Mouse (Mus musculus) gastrocnemius, adult 2 months (tissue): Measurements from ENCODE around the gene Ndufs5. TPM values are rescaled to one million over a fixed set of nuclear protein-coding genes. Genes with fewer than 3 reads are reported as not detected.
A peak's percentile ranks its signal among the peaks of the same experiment; 100 is the strongest.

Experiments used
- DNase-seq: peaks from one replicate; pipeline ENCODE4 v3.0.0; 2022
- H3K27ac ChIP-seq: fragments of 200-600 bp; 2 replicates; pipeline ENCODE4 v1.8.1; 2022; ENCODE audit warnings: mild to moderate bottlenecking
- H3K4me3 ChIP-seq: fragments of 200-600 bp; 2 replicates; pipeline ENCODE4 v1.8.1; 2022; ENCODE audit warnings: mild to moderate bottlenecking, moderate library complexity
- CTCF ChIP-seq: fragments of 200-600 bp; IDR thresholded peaks from 2 replicates; pipeline ENCODE4 v1.8.1; 2022; ENCODE audit warnings: antibody characterized with exemption, mild to moderate bottlenecking, moderate library complexity
- intact Hi-C: fragments of 180-260 bp; cut with DNase I; formaldehyde crosslinking; loops from one replicate; pipeline ENCODE4 v1.15.1; 2025
- total RNA-seq, 2 experiments: library from RNA; stranded (reverse); gene quantifications; 2 replicates each; pipeline ENCODE4 v1.2.3; 2021

The Ndufs5 gene
- total RNA-seq, 2 experiments from 2014 or later = 242 to 305 TPM

GRCm38 (mm10) chr4:123664021-123664950 lies 53.7 kb downstream of the Ndufs5 start:
- intact Hi-C loops = loop anchor here (2.0 kb wide), 1 partner anchor 31 kb away; no protein-coding TSS in a partner anchor
- H3K27ac ChIP-seq = peak overlapping the region; percentile 90
- no peak for TF ChIP-seq CTCF
- DNase-seq = peak; percentile 90
- peak overlapping the region; percentile 80 for H3K4me3 ChIP-seq

DNA sequence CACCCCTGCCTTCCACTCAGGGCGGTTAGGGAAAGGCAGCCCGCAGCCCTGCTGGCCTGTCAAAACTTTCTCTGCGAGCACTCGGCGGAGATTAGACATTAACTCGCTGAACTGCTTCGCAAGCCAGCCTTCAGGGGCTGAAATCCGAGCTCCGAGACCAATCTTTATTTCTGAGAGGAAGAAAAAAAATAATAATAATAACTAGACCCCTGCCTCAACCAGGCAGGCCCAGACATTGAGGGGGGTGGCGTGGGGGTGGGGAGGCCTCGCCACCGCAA lies 54.4 kb downstream of the Ndufs5 start:
- DNase-seq = peak; percentile 43
- no peak for TF ChIP-seq CTCF
- intact Hi-C loops = no loop called here
- Histone ChIP-seq H3K27ac (peak overlapping the region; percentile 90), H3K4me3 (peak overlapping the region; percentile 80)

GRCm38 (mm10) chr4:123662914-123663687 lies 54.9 kb downstream of the Ndufs5 start:
- intact Hi-C loops = no loop called here
- Histone ChIP-seq H3K4me3 (peak overlapping the region; percentile 80), H3K27ac (peak overlapping the region; percentile 90)
- no peak for TF ChIP-seq CTCF
- DNase-seq = no peak

Other genes with a start within 250 kb of the Ndufs5 start
- gene Macf1, start 33.8 kb downstream of the Ndufs5 start, total RNA-seq = 10 to 100 TPM; 48.4 to 66.4 TPM
- gene Akirin1, start 32.1 kb upstream of the Ndufs5 start, total RNA-seq = 10 to 100 TPM; 24.1 to 24.5 TPM
- not detected for gene Rhbdl2, start 69.7 kb upstream of the Ndufs5 start, total RNA-seq
- gene 4933427I04Rik, start 141.5 kb upstream of the Ndufs5 start, total RNA-seq = not detected
- gene Mycbp, start 186.6 kb upstream of the Ndufs5 start, total RNA-seq = 10 to 100 TPM; 18.3 to 19.5 TPM
- gene Rragc, start 199.2 kb upstream of the Ndufs5 start, total RNA-seq = 10 to 100 TPM; 20.0 to 23.3 TPM
- not detected for gene 4930535I16Rik, start 199.8 kb upstream of the Ndufs5 start, total RNA-seq